Mouse (Mus musculus) neural tube, embryonic 11.5 days (tissue): ENCODE measurements around the gene Zbtb9. TPM values are rescaled to one million over a fixed set of nuclear protein-coding genes. Genes with fewer than 3 reads are reported as not detected.

Experiments used
- ATAC-seq: fragments of 200-750 bp; cut with Nextera tagmentation; 2 replicates; pipeline ENCODE4 v1.8.0; 2017; ENCODE audit warnings: moderate number of reproducible peaks, mild to moderate bottlenecking, moderate TSS enrichment, moderate library complexity; ENCODE audit not compliant: insufficient read depth, low FRiP score, low TSS enrichment
- DNase-seq: peaks from one replicate; pipeline ENCODE4 v3.0.0-alpha.2; 2015; ENCODE audit warnings: low spot score
- H3K27ac ChIP-seq: fragments of 300-500 bp; sonication (generic); 2 replicates; pipeline ENCODE4 v1.5.1; 2014; ENCODE audit warnings: low read depth, mild to moderate bottlenecking, low read length
- H3K27me3 ChIP-seq: fragments of 300-500 bp; sonication (generic); 2 replicates; pipeline ENCODE4 v1.6.1; 2014; ENCODE audit warnings: mild to moderate bottlenecking, low read length, mixed read lengths; ENCODE audit not compliant: control insufficient read depth, insufficient read depth
- H3K36me3 ChIP-seq: fragments of 300-500 bp; sonication (generic); 2 replicates; pipeline ENCODE4 v1.6.1; 2014; ENCODE audit warnings: mild to moderate bottlenecking, low read length, moderate library complexity, mixed read lengths; ENCODE audit not compliant: control insufficient read depth, insufficient read depth
- H3K4me1 ChIP-seq: fragments of 300-500 bp; sonication (generic); 2 replicates; pipeline ENCODE4 v1.6.1; 2014; ENCODE audit warnings: low read length, mixed read lengths; ENCODE audit not compliant: control insufficient read depth, insufficient read depth
- H3K4me2 ChIP-seq: fragments of 300-500 bp; sonication (generic); 2 replicates; pipeline ENCODE4 v1.6.1; 2014; ENCODE audit warnings: low read depth, mild to moderate bottlenecking, moderate library complexity
- H3K4me3 ChIP-seq: fragments of 300-500 bp; sonication (generic); 2 replicates; pipeline ENCODE4 v1.5.1; 2014; ENCODE audit warnings: low read depth, low read length
- H3K9ac ChIP-seq: fragments of 300-500 bp; sonication (generic); 2 replicates; pipeline ENCODE4 v1.6.1; 2014; ENCODE audit warnings: mild to moderate bottlenecking, low read length
- H3K9me3 ChIP-seq: fragments of 300-500 bp; sonication (generic); 2 replicates; pipeline ENCODE4 v1.6.1; 2016; ENCODE audit warnings: low read length; ENCODE audit not compliant: control insufficient read depth
- WGBS: fragments of 180-500 bp; shearing (Covaris S2); extraction: QIAGEN DNeasy Blood & Tissue Kit; methylation state at CpG from one replicate; pipeline ENCODE4 v1.1.7; 2014; 5-methylcytosine and 5-hydroxymethylcytosine counted together
- polyA plus RNA-seq: library from polyadenylated mRNA; unstranded; fragments of >200 nt; fragmentation: Nextera tagmentation; extraction: Ambion mirVana; gene quantifications from 2 replicates; pipeline ENCODE4 v1.2.1, GENCODE M21; 2014

The Zbtb9 gene
- polyA plus RNA-seq, 1 experiment from 2014 or later: 13.5 TPM

DNA sequence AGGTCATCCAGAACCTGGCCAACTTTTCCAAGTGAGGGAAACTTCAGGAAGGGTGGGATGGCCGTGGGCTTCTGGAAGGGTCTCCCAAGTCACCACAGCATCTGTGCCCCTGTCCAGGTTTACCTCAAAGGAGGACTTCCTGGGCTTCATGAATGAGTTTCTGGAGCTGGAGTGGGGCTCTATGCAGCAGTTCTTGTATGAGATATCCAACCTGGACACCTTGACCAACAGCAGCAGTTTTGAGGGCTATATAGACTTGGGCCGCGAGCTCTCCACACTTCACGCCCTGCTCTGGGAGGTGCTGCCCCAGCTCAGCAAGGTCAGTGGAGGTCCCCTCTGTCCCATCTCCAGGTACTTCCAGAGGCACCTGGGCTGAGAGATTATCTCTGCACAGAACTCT is 13.2 kb upstream of the Zbtb9 start:
- H3K27ac ChIP-seq: no peak overlapping the region
- H3K4me1 ChIP-seq: no peaks in the 10 kb centered on the region
- ATAC-seq (no peak), DNase-seq (no peak)
- H3K9me3 ChIP-seq: no peaks in the 10 kb centered on the region
- H3K9ac ChIP-seq: no peak overlapping the region
- no peak overlapping the region for H3K4me3 ChIP-seq
- H3K4me2 ChIP-seq: no peak overlapping the region
- WGBS: 92% methylated on average over 4 of the region's 4 CpGs
- peaks cover 22% of the 10 kb centered on the region for H3K36me3 ChIP-seq
- no peaks in the 10 kb centered on the region for H3K27me3 ChIP-seq

DNA sequence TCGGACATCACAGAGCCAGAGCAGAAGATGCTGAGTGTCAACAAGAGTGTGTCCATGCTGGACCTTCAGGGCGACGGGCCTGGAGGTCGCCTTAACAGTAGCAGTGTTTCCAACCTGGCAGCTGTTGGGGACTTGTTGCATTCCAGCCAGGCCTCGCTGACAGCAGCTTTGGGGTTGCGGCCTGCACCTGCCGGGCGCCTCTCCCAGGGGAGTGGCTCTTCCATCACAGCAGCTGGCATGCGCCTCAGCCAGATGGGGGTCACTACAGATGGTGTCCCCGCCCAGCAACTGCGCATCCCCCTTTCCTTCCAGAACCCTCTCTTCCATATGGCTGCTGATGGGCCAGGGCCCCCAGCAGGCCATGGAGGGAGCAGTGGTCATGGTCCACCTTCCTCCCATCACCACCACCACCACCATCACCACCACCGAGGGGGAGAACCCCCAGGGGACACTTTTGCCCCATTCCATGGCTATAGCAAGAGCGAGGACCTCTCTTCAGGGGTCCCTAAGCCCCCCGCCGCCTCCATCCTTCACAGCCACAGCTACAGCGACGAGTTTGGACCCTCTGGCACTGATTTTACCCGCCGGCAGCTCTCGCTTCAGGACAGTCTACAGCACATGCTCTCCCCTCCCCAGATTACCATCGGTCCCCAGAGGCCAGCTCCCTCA is 11.3 kb upstream of the Zbtb9 start:
- H3K4me3 ChIP-seq: no peak overlapping the region
- H3K36me3 ChIP-seq: peaks cover 21% of the 10 kb centered on the region
- H3K4me1 ChIP-seq: no peaks in the 10 kb centered on the region
- WGBS: 91% methylated on average over 21 of the region's 21 CpGs
- H3K4me2 ChIP-seq: no peak overlapping the region
- H3K27me3 ChIP-seq: no peaks in the 10 kb centered on the region
- no peak for DNase-seq
- H3K9ac ChIP-seq: no peak overlapping the region
- no peak overlapping the region for H3K27ac ChIP-seq
- H3K9me3 ChIP-seq: no peaks in the 10 kb centered on the region
- ATAC-seq: no peak

DNA sequence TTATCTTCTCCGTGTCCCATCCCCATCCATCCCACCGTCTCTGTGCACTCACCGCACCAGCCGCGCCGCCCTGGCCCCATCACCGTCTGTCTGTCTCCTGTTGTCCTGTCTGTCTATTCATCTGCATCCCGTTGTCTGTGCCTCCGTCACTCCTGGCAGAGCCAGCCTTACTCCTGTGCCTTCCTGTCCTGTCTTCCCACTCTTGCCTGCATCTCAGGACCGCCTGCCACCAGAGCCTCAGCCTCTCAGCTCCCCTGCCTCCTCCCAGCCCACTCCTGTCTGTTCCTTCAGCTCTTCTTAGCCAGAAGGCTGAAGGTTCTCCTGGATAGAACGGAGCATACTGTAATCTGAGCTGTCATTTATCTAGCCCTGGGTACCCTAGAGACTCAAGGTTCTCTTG is 6.0 kb upstream of the Zbtb9 start:
- 93% methylated on average over 11 of the region's 11 CpGs for WGBS
- Histone ChIP-seq H3K9ac (no peak overlapping the region), H3K4me1 (no peaks in the 10 kb centered on the region), H3K9me3 (no peaks in the 10 kb centered on the region), H3K4me2 (no peak overlapping the region), H3K4me3 (no peak overlapping the region), H3K27ac (no peak overlapping the region), H3K27me3 (no peaks in the 10 kb centered on the region), H3K36me3 (peaks cover 7% of the 10 kb centered on the region)
- DNase-seq: no peak
- ATAC-seq: no peak

GRCm38 (mm10) chr17:26967477-26967876 is 5.5 kb upstream of the Zbtb9 start:
- H3K4me3 ChIP-seq: no peak overlapping the region
- H3K9ac ChIP-seq: no peak overlapping the region
- no peak overlapping the region for H3K4me2 ChIP-seq
- H3K9me3 ChIP-seq: no peaks in the 10 kb centered on the region
- H3K4me1 ChIP-seq: no peaks in the 10 kb centered on the region
- DNase-seq: no peak
- 92% methylated on average over 6 of the region's 6 CpGs for WGBS
- H3K36me3 ChIP-seq: peaks cover 7% of the 10 kb centered on the region
- H3K27ac ChIP-seq: no peak overlapping the region
- no peak for ATAC-seq
- no peaks in the 10 kb centered on the region for H3K27me3 ChIP-seq

DNA sequence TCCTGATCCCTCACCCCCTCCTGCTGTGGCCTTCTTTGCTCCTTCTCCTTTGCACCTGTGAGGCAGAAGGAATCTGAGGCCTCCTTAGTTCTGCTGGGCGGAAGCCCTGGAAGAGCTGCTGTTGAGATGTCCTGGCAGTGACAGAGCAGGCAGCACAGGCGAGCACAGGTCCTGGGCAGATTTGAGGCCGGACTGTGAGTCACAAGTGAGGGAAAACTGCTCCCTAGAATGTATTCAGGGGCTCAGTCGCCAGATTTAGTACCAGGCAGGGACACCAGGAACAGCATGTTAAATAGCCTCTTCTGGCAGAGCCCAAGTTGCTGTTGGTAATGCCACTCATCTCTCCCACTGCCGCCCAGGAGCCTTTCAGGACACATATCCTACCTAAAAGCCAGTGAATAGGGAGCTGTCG is 4.8 kb upstream of the Zbtb9 start:
- no peak for DNase-seq
- no peaks in the 10 kb centered on the region for H3K9me3 ChIP-seq
- H3K9ac ChIP-seq: peak overlapping the region; percentile 18; the same call in 1 of the 2 replicates
- WGBS: 73% methylated on average over 6 of the region's 6 CpGs
- H3K27me3 ChIP-seq: no peaks in the 10 kb centered on the region
- H3K36me3 ChIP-seq: peaks cover 5% of the 10 kb centered on the region
- H3K4me3 ChIP-seq: no peak overlapping the region
- no peak overlapping the region for H3K4me2 ChIP-seq
- no peaks in the 10 kb centered on the region for H3K4me1 ChIP-seq
- no peak for ATAC-seq
- no peak overlapping the region for H3K27ac ChIP-seq

DNA sequence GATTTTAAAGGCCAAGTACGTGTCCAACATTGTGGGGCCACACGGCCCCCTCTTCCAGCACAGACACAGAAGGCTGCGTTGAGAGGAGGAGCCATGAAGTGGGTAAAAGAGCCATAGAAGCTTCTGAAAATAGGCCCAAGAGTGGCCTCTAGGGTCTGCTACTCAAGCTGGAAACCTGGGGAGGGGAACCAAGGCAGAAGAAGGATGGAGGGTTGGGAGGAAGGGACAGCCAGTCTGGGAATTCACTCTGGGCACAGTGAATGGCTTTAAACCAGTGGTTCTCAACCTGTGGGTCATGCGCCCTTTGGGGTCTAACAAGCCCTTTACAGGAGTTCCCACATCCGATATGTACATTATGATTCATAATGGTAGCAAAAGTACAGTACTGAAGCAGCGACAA is 3.7 kb upstream of the Zbtb9 start:
- ATAC-seq (no peak), DNase-seq (no peak)
- Histone ChIP-seq H3K4me1 (peaks cover 7% of the 10 kb centered on the region), H3K27ac (no peak overlapping the region), H3K9ac (no peak overlapping the region), H3K36me3 (peaks cover 5% of the 10 kb centered on the region), H3K4me3 (no peak overlapping the region), H3K9me3 (no peaks in the 10 kb centered on the region), H3K4me2 (no peak overlapping the region), H3K27me3 (no peaks in the 10 kb centered on the region)
- WGBS: 88% methylated on average over 6 of the region's 6 CpGs

GRCm38 (mm10) chr17:26970221-26970620 is 2.7 kb upstream of the Zbtb9 start:
- H3K9ac ChIP-seq: no peak overlapping the region
- H3K4me1 ChIP-seq: peaks cover 9% of the 10 kb centered on the region
- 80% methylated on average over 10 of the region's 12 CpGs for WGBS
- no peaks in the 10 kb centered on the region; the same call in 1 of the 2 replicates for H3K36me3 ChIP-seq
- H3K4me2 ChIP-seq: no peak overlapping the region
- no peak for DNase-seq
- H3K27ac ChIP-seq: no peak overlapping the region
- no peak for ATAC-seq
- no peak overlapping the region for H3K4me3 ChIP-seq
- H3K9me3 ChIP-seq: no peaks in the 10 kb centered on the region
- H3K27me3 ChIP-seq: no peaks in the 10 kb centered on the region

DNA sequence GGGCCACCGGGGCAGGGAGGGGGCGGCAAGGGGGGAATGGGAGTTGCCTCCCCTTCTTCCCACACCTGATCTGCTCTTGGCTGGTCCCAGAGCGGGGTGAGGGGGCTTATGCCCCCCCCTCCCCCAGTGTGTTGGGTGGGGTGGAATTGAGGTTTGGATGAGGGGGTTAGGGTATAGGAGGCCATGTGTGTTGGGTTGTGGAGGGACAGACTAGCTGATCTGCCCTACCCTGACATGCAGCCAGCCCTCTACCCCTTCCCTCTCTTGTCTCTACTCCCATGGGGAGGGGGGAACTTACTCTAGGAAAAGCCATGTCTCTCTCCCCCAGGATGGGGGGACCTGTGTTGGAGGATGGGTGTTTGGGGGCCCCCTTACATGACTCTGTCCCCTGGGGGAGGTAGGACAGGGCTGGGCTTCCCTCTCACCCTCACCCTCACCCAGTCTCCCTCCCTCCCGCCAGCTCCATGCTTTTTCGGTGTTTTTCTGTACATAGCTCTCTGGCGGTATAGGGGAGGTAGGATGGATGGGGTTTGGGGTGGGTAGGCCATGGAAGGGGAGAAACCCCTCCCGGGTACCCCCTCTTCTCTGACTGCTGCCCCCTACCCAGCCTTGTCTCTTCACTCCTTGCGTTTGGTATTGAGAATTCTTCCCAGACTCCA is 1.6 kb upstream of the Zbtb9 start:
- H3K4me3 ChIP-seq: no peak overlapping the region
- no peak overlapping the region for H3K9ac ChIP-seq

DNA sequence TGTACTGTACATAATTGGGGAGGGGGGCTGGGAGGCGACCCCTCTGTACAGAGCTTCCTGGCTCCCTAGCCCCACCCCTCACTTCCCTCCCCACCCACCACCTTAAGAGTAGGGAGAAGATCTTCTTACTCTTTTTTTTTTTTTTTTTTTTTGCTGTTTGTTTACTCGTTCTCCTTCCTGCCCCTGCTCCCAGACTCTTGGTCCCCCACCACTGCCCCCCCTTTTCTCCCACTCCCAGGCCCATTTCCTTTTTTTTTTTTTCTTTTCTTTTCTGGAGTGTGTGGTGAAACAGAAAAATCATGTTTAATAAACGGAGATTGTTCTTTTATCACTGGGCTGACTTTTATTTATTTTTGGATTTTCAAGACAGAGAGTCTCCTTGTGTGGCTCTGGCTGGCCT is 860 bp upstream of the Zbtb9 start:
- Histone ChIP-seq H3K4me1 (peaks cover 9% of the 10 kb centered on the region), H3K27me3 (no peaks in the 10 kb centered on the region), H3K27ac (no peak overlapping the region), H3K36me3 (peaks cover 8% of the 10 kb centered on the region), H3K9ac (peak overlapping the region; percentile 75), H3K4me3 (peak overlapping the region; percentile 56), H3K4me2 (peak overlapping the region; percentile 79), H3K9me3 (no peaks in the 10 kb centered on the region)
- no peak for ATAC-seq
- 3% methylated on average over 3 of the region's 3 CpGs for WGBS
- no peak for DNase-seq

More for the DNA sequence above, 1.6 kb upstream of the Zbtb9 start:
- no peak overlapping the region for H3K4me2 ChIP-seq
- peaks cover 9% of the 10 kb centered on the region for H3K4me1 ChIP-seq
- no peak overlapping the region for H3K27ac ChIP-seq
- no peaks in the 10 kb centered on the region for H3K9me3 ChIP-seq
- WGBS: 59% methylated on average over 7 of the region's 8 CpGs
- DNase-seq (no peak), ATAC-seq (no peak)
- no peaks in the 10 kb centered on the region for H3K27me3 ChIP-seq
- H3K36me3 ChIP-seq: peaks cover 7% of the 10 kb centered on the region
